Mouse (Mus musculus) erythroblast, embryonic 14.5 days (primary cell): ENCODE results near the gene Mmp2.

Source experiments
- GATA1 ChIP-seq: IDR thresholded peaks from 2 replicates; pipeline ENCODE4 v1.6.1; 2012; ENCODE audit warnings: low read length, inconsistent platforms, mixed read lengths
- TAL1 ChIP-seq: IDR thresholded peaks from 3 replicates; pipeline ENCODE4 v1.6.1; 2012; ENCODE audit warnings: low read length, inconsistent platforms, mixed read lengths

DNA sequence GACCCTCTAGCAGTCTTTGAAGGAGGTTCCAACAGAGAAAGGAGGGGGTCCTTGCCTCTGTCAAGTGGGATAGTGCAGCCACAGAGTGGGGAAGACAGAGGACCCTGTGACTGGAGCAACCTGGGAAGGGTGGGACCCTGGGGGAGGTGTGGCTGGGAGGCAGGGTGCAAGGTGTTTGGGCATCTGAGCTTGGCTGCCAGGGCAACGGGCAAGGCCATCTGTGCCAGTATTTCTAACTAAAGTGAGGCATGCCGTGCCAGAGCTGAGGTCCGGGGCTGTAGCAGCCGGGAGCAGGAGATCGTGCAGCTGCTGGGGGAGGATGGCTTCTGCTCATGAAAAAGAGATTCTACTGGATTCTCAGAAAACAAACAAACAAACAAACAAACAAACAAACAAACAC is 11.4 kb upstream of the Mmp2 start:
- TF ChIP-seq GATA1 (no peak), TAL1 (no peak)
